Mouse (Mus musculus) midbrain, embryonic 13.5 days (tissue): ENCODE data around the gene Tm9sf3. TPM values are rescaled to one million over a fixed set of nuclear protein-coding genes. Genes with fewer than 3 reads are reported as not detected.

Experiments
- ATAC-seq: fragments of 200-750 bp; cut with Nextera tagmentation; 2 replicates; pipeline ENCODE4 v1.8.0; 2017; ENCODE audit warnings: mild to moderate bottlenecking, moderate TSS enrichment, moderate library complexity
- H3K27ac ChIP-seq: fragments of 300-500 bp; sonication (generic); 2 replicates; pipeline ENCODE4 v1.5.1; 2015; ENCODE audit warnings: inconsistent platforms, mild to moderate bottlenecking, moderate library complexity
- H3K27me3 ChIP-seq: fragments of 300-500 bp; sonication (generic); 2 replicates; pipeline ENCODE4 v1.6.1; 2015; ENCODE audit warnings: mild to moderate bottlenecking, inconsistent platforms
- H3K36me3 ChIP-seq: fragments of 300-500 bp; sonication (generic); 2 replicates; pipeline ENCODE4 v1.6.1; 2015; ENCODE audit warnings: mild to moderate bottlenecking, inconsistent platforms
- H3K4me1 ChIP-seq: fragments of 300-500 bp; sonication (generic); replicated peaks from 2 replicates; pipeline ENCODE4 v1.6.1; 2015; ENCODE audit warnings: inconsistent platforms
- H3K4me2 ChIP-seq: fragments of 300-500 bp; sonication (generic); replicated peaks from 2 replicates; pipeline ENCODE4 v1.6.1; 2015; ENCODE audit warnings: moderate library complexity, mild to moderate bottlenecking, inconsistent platforms
- H3K4me3 ChIP-seq: fragments of 300-500 bp; sonication (generic); replicated peaks from 2 replicates; pipeline ENCODE4 v1.5.1; 2015; ENCODE audit warnings: mild to moderate bottlenecking, inconsistent platforms
- H3K9ac ChIP-seq: fragments of 300-500 bp; sonication (generic); replicated peaks from 2 replicates; pipeline ENCODE4 v1.6.1; 2015; ENCODE audit warnings: mild to moderate bottlenecking, inconsistent platforms
- H3K9me3 ChIP-seq: fragments of 300-500 bp; sonication (generic); 2 replicates; pipeline ENCODE4 v1.6.1; 2016; ENCODE audit warnings: mild to moderate bottlenecking, inconsistent platforms
- WGBS: fragments of 180-500 bp; shearing (Covaris S2); methylation state at CpG from one replicate; pipeline ENCODE4 v1.1.7; 2015; 5-methylcytosine and 5-hydroxymethylcytosine counted together
- polyA plus RNA-seq: library from polyadenylated mRNA; unstranded; fragments of >200 nt; fragmentation: Nextera tagmentation; extraction: Ambion mirVana; gene quantifications from 2 replicates; pipeline ENCODE4 v1.2.1, GENCODE M21; 2015

Gene Tm9sf3
- polyA plus RNA-seq, 1 experiment from 2014 or later = 93.0 TPM

- no peak overlapping the region for H3K27ac ChIP-seq
- no peak for ATAC-seq
- 0 out of 2 replicates have a peak, but pooled peaks cover 3% of the 10 kb centered on the region for H3K36me3 ChIP-seq
- no peaks in the 10 kb centered on the region for H3K27me3 ChIP-seq
- H3K9me3 ChIP-seq = no peaks in the 10 kb centered on the region
- H3K4me2 ChIP-seq = no peak overlapping the region
- peaks cover 39% of the 10 kb centered on the region for H3K4me1 ChIP-seq
- no peak overlapping the region for H3K9ac ChIP-seq
- H3K4me3 ChIP-seq = no peak overlapping the region
- 80% methylated on average over 6 of the region's 6 CpGs for WGBS
Observed at GRCm38 (mm10) chr19:41259256-41259655, 4.5 kb downstream of the Tm9sf3 start.

- H3K4me1 ChIP-seq = peaks cover 39% of the 10 kb centered on the region
- 45% methylated on average over 2 of the region's 2 CpGs for WGBS
- 0 out of 2 replicates have a peak, but pooled peaks cover 4% of the 10 kb centered on the region for H3K36me3 ChIP-seq
- no peak overlapping the region for H3K9ac ChIP-seq
- ATAC-seq = no peak
- H3K27me3 ChIP-seq = no peaks in the 10 kb centered on the region
- H3K9me3 ChIP-seq = no peaks in the 10 kb centered on the region
- no peak overlapping the region for H3K4me3 ChIP-seq
- H3K27ac ChIP-seq = no peak overlapping the region
- H3K4me2 ChIP-seq = no peak overlapping the region
Observed at GRCm38 (mm10) chr19:41258707-41259106, 5.1 kb downstream of the Tm9sf3 start.

DNA sequence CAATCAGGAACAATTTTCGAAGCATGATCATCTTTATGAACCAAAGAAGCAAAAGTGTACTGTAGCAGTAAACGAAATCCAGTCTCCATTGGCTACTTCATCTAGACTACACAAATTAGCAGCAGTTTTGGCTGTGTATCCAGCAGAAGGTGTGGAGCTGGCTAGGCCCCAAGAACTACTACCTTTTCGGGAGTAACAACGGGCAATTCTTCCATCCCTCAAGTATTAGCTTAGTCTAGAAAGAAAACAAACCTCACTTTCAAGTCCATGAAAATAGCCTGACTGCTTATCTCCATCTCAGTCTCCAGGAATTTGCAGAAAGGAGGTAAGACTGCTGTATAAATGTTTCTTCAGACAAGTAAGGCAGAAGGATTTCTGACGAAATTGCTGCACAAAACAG, 9.2 kb downstream of the Tm9sf3 start:
- 0 out of 2 replicates have a peak, but pooled peaks cover 4% of the 10 kb centered on the region for H3K36me3 ChIP-seq
- no peak overlapping the region for H3K4me2 ChIP-seq
- H3K27me3 ChIP-seq = no peaks in the 10 kb centered on the region
- ATAC-seq = no peak
- no peak overlapping the region for H3K9ac ChIP-seq
- peaks cover 8% of the 10 kb centered on the region for H3K4me1 ChIP-seq
- H3K27ac ChIP-seq = no peak overlapping the region
- no peaks in the 10 kb centered on the region for H3K9me3 ChIP-seq
- WGBS = 90% methylated on average over 5 of the region's 5 CpGs
- H3K4me3 ChIP-seq = no peak overlapping the region

DNA sequence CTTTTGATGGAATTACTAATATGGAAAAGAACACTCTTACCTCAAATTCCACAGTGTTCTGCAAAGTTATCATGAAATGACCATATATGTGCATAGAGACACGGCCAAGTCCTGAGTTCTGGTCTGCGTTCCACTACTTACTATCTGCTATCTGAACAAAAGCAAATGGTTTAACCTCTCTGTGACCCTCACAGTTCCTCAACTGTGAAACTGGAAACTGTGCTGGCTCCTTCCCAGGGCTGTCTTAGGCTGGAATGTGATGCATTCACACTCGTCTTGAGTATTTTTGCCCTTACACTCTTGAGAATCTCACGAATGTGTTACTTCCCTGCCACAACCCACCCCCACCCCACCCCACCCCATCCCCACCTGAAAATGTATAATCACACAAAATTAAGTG, 14.8 kb downstream of the Tm9sf3 start:
- H3K27ac ChIP-seq = no peak overlapping the region
- H3K27me3 ChIP-seq = no peaks in the 10 kb centered on the region
- no peak overlapping the region for H3K4me3 ChIP-seq
- no peak overlapping the region for H3K4me2 ChIP-seq
- H3K4me1 ChIP-seq = no peaks in the 10 kb centered on the region
- H3K36me3 ChIP-seq = peaks cover 16% of the 10 kb centered on the region
- H3K9ac ChIP-seq = no peak overlapping the region
- no peak for ATAC-seq
- 81% methylated on average over 4 of the region's 4 CpGs for WGBS
- H3K9me3 ChIP-seq = no peaks in the 10 kb centered on the region

DNA sequence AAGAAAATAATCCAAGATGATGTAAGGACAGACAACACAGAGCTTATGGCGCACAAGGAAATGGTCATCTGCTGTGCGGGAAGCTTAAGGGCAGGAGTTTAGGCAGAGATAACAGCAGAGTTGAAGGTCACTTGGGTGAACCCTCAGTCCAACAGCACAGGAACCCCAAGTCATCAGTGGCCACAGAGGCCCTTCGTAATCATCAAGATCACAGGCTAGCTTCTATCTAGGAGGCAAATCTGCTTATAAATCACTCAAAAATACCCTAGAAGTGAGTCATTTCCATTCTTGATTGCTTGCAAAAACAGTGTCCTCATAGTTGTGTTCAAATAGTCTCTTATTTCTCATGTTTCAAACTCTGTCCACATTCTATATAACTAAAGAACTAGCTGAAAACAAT, 15.5 kb downstream of the Tm9sf3 start:
- Histone ChIP-seq H3K9me3 (no peaks in the 10 kb centered on the region), H3K36me3 (peaks cover 17% of the 10 kb centered on the region), H3K4me2 (no peak overlapping the region), H3K4me3 (no peak overlapping the region), H3K9ac (no peak overlapping the region), H3K27ac (no peak overlapping the region), H3K27me3 (no peaks in the 10 kb centered on the region), H3K4me1 (no peaks in the 10 kb centered on the region)
- WGBS = 95% methylated on average over 3 of the region's 3 CpGs
- no peak for ATAC-seq

- H3K9ac ChIP-seq = no peak overlapping the region
- H3K4me2 ChIP-seq = no peak overlapping the region
- peaks cover 36% of the 10 kb centered on the region for H3K36me3 ChIP-seq
- no peaks in the 10 kb centered on the region for H3K4me1 ChIP-seq
- H3K27ac ChIP-seq = no peak overlapping the region
- no peak overlapping the region for H3K4me3 ChIP-seq
- 89% methylated on average over 4 of the region's 4 CpGs for WGBS
- no peak for ATAC-seq
- H3K9me3 ChIP-seq = no peaks in the 10 kb centered on the region
- no peaks in the 10 kb centered on the region for H3K27me3 ChIP-seq
Observed at GRCm38 (mm10) chr19:41246271-41246670, 17.5 kb downstream of the Tm9sf3 start.

- Histone ChIP-seq H3K9ac (no peak overlapping the region), H3K4me3 (no peak overlapping the region), H3K4me1 (no peaks in the 10 kb centered on the region), H3K27ac (no peak overlapping the region), H3K27me3 (no peaks in the 10 kb centered on the region), H3K36me3 (peaks cover 49% of the 10 kb centered on the region), H3K9me3 (no peaks in the 10 kb centered on the region), H3K4me2 (no peak overlapping the region)
- WGBS = 60% methylated on average over 6 of the region's 6 CpGs
- ATAC-seq = no peak
Observed at GRCm38 (mm10) chr19:41244581-41244980, 19.2 kb downstream of the Tm9sf3 start.

DNA sequence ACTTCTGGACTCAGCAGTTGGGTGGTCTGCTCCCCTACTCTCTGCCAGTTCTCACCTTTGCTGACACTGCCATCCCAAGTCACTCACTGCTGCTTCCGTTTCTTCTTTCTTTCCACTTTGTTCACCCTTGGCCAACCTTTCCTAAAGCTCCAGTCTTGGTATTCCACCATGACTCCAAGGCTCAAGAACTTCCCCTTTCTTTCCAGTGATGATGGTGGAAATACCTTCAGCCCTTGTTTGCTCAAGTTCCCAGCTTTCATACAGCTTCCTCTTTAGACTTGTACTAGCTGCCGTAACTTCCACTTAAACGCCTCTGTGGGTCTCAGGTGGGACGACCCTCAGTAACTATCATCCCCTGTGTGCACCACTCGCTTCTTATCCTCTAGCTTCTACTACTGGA, 21.8 kb downstream of the Tm9sf3 start:
- H3K4me1 ChIP-seq = no peaks in the 10 kb centered on the region
- no peak overlapping the region for H3K4me2 ChIP-seq
- H3K36me3 ChIP-seq = peaks cover 59% of the 10 kb centered on the region
- no peaks in the 10 kb centered on the region for H3K9me3 ChIP-seq
- H3K9ac ChIP-seq = no peak overlapping the region
- no peak overlapping the region for H3K27ac ChIP-seq
- no peak for ATAC-seq
- no peak overlapping the region for H3K4me3 ChIP-seq
- 98% methylated on average over 5 of the region's 5 CpGs for WGBS
- no peaks in the 10 kb centered on the region for H3K27me3 ChIP-seq

GRCm38 (mm10) chr19:41233698-41234097, 30.1 kb downstream of the Tm9sf3 start:
- H3K36me3 ChIP-seq = peaks cover 50% of the 10 kb centered on the region
- no peaks in the 10 kb centered on the region for H3K27me3 ChIP-seq
- H3K4me3 ChIP-seq = no peak overlapping the region
- ATAC-seq = no peak
- no peak overlapping the region for H3K4me2 ChIP-seq
- H3K9ac ChIP-seq = no peak overlapping the region
- WGBS = 95% methylated on average over 4 of the region's 4 CpGs
- H3K9me3 ChIP-seq = no peaks in the 10 kb centered on the region
- H3K4me1 ChIP-seq = no peaks in the 10 kb centered on the region
- H3K27ac ChIP-seq = no peak overlapping the region

- Histone ChIP-seq H3K4me2 (no peak overlapping the region), H3K4me1 (peaks cover 21% of the 10 kb centered on the region), H3K4me3 (no peak overlapping the region), H3K27me3 (peaks cover 63% of the 10 kb centered on the region), H3K9me3 (no peaks in the 10 kb centered on the region), H3K27ac (no peak overlapping the region), H3K36me3 (peaks cover 14% of the 10 kb centered on the region), H3K9ac (no peak overlapping the region)
- 80% methylated on average over 7 of the region's 7 CpGs for WGBS
- no peak for ATAC-seq
Observed at GRCm38 (mm10) chr19:41208326-41208725, 55.5 kb downstream of the Tm9sf3 start.

- 2% methylated on average over 32 of the region's 32 CpGs for WGBS
- peak; percentile 94 for ATAC-seq
- H3K4me1 ChIP-seq = peaks cover 21% of the 10 kb centered on the region
- peak within 1 kb of the TSS; percentile 88 for H3K4me2 ChIP-seq
- H3K4me3 ChIP-seq = peak within 1 kb of the TSS; percentile 48
- H3K9me3 ChIP-seq = no peaks in the 10 kb centered on the region
- peaks cover 13% of the 10 kb centered on the region for H3K36me3 ChIP-seq
- peak within 1 kb of the TSS; percentile 57 for H3K9ac ChIP-seq
- no peak within 1 kb of the TSS for H3K27ac ChIP-seq
- peaks cover 78% of the 10 kb centered on the region for H3K27me3 ChIP-seq
Observed at GRCm38 (mm10) chr19:41206811-41207344, 56.9 kb downstream of the Tm9sf3 start, which contains the start of gene Tll2. TSS of gene Tll2 (minus strand) at chr19:41206835.

- peak overlapping the region; percentile 48 for H3K4me3 ChIP-seq
- under 1% methylated on average over 46 of the region's 46 CpGs for WGBS
- H3K36me3 ChIP-seq = peaks cover 12% of the 10 kb centered on the region
- no peak overlapping the region for H3K27ac ChIP-seq
- no peaks in the 10 kb centered on the region for H3K9me3 ChIP-seq
- peaks cover 21% of the 10 kb centered on the region for H3K4me1 ChIP-seq
- peak overlapping the region; percentile 57 for H3K9ac ChIP-seq
- peak overlapping the region; percentile 88 for H3K4me2 ChIP-seq
- ATAC-seq = peak; percentile 73
- H3K27me3 ChIP-seq = peaks cover 84% of the 10 kb centered on the region
Observed at GRCm38 (mm10) chr19:41206041-41206810, 57.6 kb downstream of the Tm9sf3 start.
